Mouse (Mus musculus): ENCODE data around the gene Tars2. TPM values are rescaled to one million over a fixed set of nuclear protein-coding genes. Genes with fewer than 3 reads are reported as not detected.

Gene Tars2
- polyA plus RNA-seq, 1 experiment, result 1.7 TPM

- no peaks in the 10 kb centered on the region for H3K36me3 ChIP-seq (ENCODE audit: control insufficient read depth)
- no peak overlapping the region for H3K4me3 ChIP-seq (replicated peaks)
- H3K27me3 ChIP-seq (ENCODE audit: control insufficient read depth), result no peaks in the 10 kb centered on the region
- peaks cover 16% of the 10 kb centered on the region for H3K4me1 ChIP-seq (ENCODE audit: control insufficient read depth)
- TF ChIP-seq GATA1 (IDR thresholded peaks at IDR 0.05; ENCODE audit: low read length), result no peak
- no peak for TF ChIP-seq TAL1 (IDR thresholded peaks at IDR 0.05; ENCODE audit: low read length)
- no peaks in the 10 kb centered on the region for H3K9me3 ChIP-seq (ENCODE audit: control insufficient read depth, low read length)
Observed at GRCm38 (mm10) chr3:95728906-95729305, 31.1 kb downstream of the Tars2 start.

- TF ChIP-seq TAL1 (IDR thresholded peaks at IDR 0.05; ENCODE audit: low read length) (no peak), GATA1 (IDR thresholded peaks at IDR 0.05; ENCODE audit: low read length) (no peak)
- H3K9me3 ChIP-seq (ENCODE audit: control insufficient read depth, low read length), result no peaks in the 10 kb centered on the region
- H3K4me3 ChIP-seq (replicated peaks), result no peak overlapping the region
Observed at GRCm38 (mm10) chr3:95726696-95727358, 33.2 kb downstream of the Tars2 start.

GRCm38 (mm10) chr3:95725863-95726262 lies 34.1 kb downstream of the Tars2 start:
- H3K4me1 ChIP-seq (ENCODE audit: control insufficient read depth), result no peaks in the 10 kb centered on the region
- H3K27me3 ChIP-seq (ENCODE audit: control insufficient read depth), result no peaks in the 10 kb centered on the region
- H3K36me3 ChIP-seq (ENCODE audit: control insufficient read depth), result no peaks in the 10 kb centered on the region
- H3K9me3 ChIP-seq (ENCODE audit: control insufficient read depth, low read length), result no peaks in the 10 kb centered on the region
- H3K4me3 ChIP-seq (replicated peaks), result no peak overlapping the region
- TF ChIP-seq GATA1 (IDR thresholded peaks at IDR 0.05; ENCODE audit: low read length), result no peak
- TF ChIP-seq TAL1 (IDR thresholded peaks at IDR 0.05; ENCODE audit: low read length), result no peak

More at GRCm38 (mm10) chr3:95726696-95727358, 33.2 kb downstream of the Tars2 start:
- Histone ChIP-seq H3K36me3 (ENCODE audit: control insufficient read depth) (no peaks in the 10 kb centered on the region), H3K4me1 (ENCODE audit: control insufficient read depth) (no peaks in the 10 kb centered on the region), H3K27me3 (ENCODE audit: control insufficient read depth) (no peaks in the 10 kb centered on the region)

GRCm38 (mm10) chr3:95722386-95722785 lies 37.6 kb downstream of the Tars2 start:
- Histone ChIP-seq H3K9me3 (ENCODE audit: control insufficient read depth, low read length) (no peaks in the 10 kb centered on the region), H3K4me1 (ENCODE audit: control insufficient read depth) (no peaks in the 10 kb centered on the region), H3K4me3 (replicated peaks) (no peak overlapping the region), H3K27me3 (ENCODE audit: control insufficient read depth) (no peaks in the 10 kb centered on the region), H3K36me3 (ENCODE audit: control insufficient read depth) (no peaks in the 10 kb centered on the region)
- TF ChIP-seq GATA1 (IDR thresholded peaks at IDR 0.05; ENCODE audit: low read length) (no peak), TAL1 (IDR thresholded peaks at IDR 0.05; ENCODE audit: low read length) (no peak)

GRCm38 (mm10) chr3:95718153-95718552 lies 41.9 kb downstream of the Tars2 start:
- H3K36me3 ChIP-seq (ENCODE audit: control insufficient read depth), result no peaks in the 10 kb centered on the region
- TF ChIP-seq TAL1 (IDR thresholded peaks at IDR 0.05; ENCODE audit: low read length) (no peak), GATA1 (IDR thresholded peaks at IDR 0.05; ENCODE audit: low read length) (no peak)
- H3K9me3 ChIP-seq (ENCODE audit: control insufficient read depth, low read length), result peaks cover 2% of the 10 kb centered on the region; the same call in 1 of the 2 replicates
- H3K27me3 ChIP-seq (ENCODE audit: control insufficient read depth), result no peaks in the 10 kb centered on the region
- no peak overlapping the region for H3K4me3 ChIP-seq (replicated peaks)
- no peaks in the 10 kb centered on the region for H3K4me1 ChIP-seq (ENCODE audit: control insufficient read depth)

- Histone ChIP-seq H3K27me3 (ENCODE audit: control insufficient read depth) (no peaks in the 10 kb centered on the region), H3K4me3 (replicated peaks) (no peak overlapping the region), H3K36me3 (ENCODE audit: control insufficient read depth) (no peaks in the 10 kb centered on the region), H3K9me3 (ENCODE audit: control insufficient read depth, low read length) (peaks cover 6% of the 10 kb centered on the region), H3K4me1 (ENCODE audit: control insufficient read depth) (no peaks in the 10 kb centered on the region)
- TF ChIP-seq GATA1 (IDR thresholded peaks at IDR 0.05; ENCODE audit: low read length), result no peak
- TF ChIP-seq TAL1 (IDR thresholded peaks at IDR 0.05; ENCODE audit: low read length), result no peak
Observed at GRCm38 (mm10) chr3:95716075-95716474, 43.9 kb downstream of the Tars2 start.

GRCm38 (mm10) chr3:95709967-95710366 lies 50.0 kb downstream of the Tars2 start:
- no peaks in the 10 kb centered on the region for H3K27me3 ChIP-seq (ENCODE audit: control insufficient read depth)
- peaks cover 6% of the 10 kb centered on the region for H3K9me3 ChIP-seq (ENCODE audit: control insufficient read depth, low read length)
- H3K4me1 ChIP-seq (ENCODE audit: control insufficient read depth), result peaks cover 2% of the 10 kb centered on the region
- no peak overlapping the region for H3K4me3 ChIP-seq (replicated peaks)
- H3K36me3 ChIP-seq (ENCODE audit: control insufficient read depth), result no peaks in the 10 kb centered on the region
- no peak for TF ChIP-seq GATA1 (IDR thresholded peaks at IDR 0.05; ENCODE audit: low read length)
- no peak for TF ChIP-seq TAL1 (IDR thresholded peaks at IDR 0.05; ENCODE audit: low read length)

- Histone ChIP-seq H3K36me3 (ENCODE audit: control insufficient read depth) (no peaks in the 10 kb centered on the region), H3K27me3 (ENCODE audit: control insufficient read depth) (no peaks in the 10 kb centered on the region), H3K4me3 (replicated peaks) (no peak overlapping the region), H3K4me1 (ENCODE audit: control insufficient read depth) (peaks cover 2% of the 10 kb centered on the region), H3K9me3 (ENCODE audit: control insufficient read depth, low read length) (peaks cover 9% of the 10 kb centered on the region)
- no peak for TF ChIP-seq GATA1 (IDR thresholded peaks at IDR 0.05; ENCODE audit: low read length)
- TF ChIP-seq TAL1 (IDR thresholded peaks at IDR 0.05; ENCODE audit: low read length), result no peak
Observed at GRCm38 (mm10) chr3:95709044-95709443, 51.0 kb downstream of the Tars2 start.

- Histone ChIP-seq H3K4me1 (ENCODE audit: control insufficient read depth) (peaks cover 2% of the 10 kb centered on the region), H3K36me3 (ENCODE audit: control insufficient read depth) (no peaks in the 10 kb centered on the region), H3K27me3 (ENCODE audit: control insufficient read depth) (no peaks in the 10 kb centered on the region), H3K4me3 (replicated peaks) (no peak overlapping the region), H3K9me3 (ENCODE audit: control insufficient read depth, low read length) (peaks cover 3% of the 10 kb centered on the region)
- no peak for TF ChIP-seq TAL1 (IDR thresholded peaks at IDR 0.05; ENCODE audit: low read length)
- no peak for TF ChIP-seq GATA1 (IDR thresholded peaks at IDR 0.05; ENCODE audit: low read length)
Observed at GRCm38 (mm10) chr3:95707497-95707896, 52.5 kb downstream of the Tars2 start.

Measured in erythroblast, embryonic 14.5 days (primary cell).